Mouse (Mus musculus) megakaryocyte, embryonic 14.5 days (primary cell): ENCODE data around the gene Ccr10. TPM values are rescaled to one million over a fixed set of nuclear protein-coding genes. Genes with fewer than 3 reads are reported as not detected.
"Not testable (repeated sequence)": the region's sequence is repeated elsewhere in the genome, so short reads cannot be mapped to it uniquely, and the experiment has no call there.

Source experiments
- H3K27me3 ChIP-seq: replicated peaks from 2 replicates; pipeline ENCODE3; 2012; ENCODE audit warnings: inconsistent platforms
- H3K36me3 ChIP-seq: replicated peaks from 2 replicates; pipeline ENCODE3; 2012; ENCODE audit warnings: low read length, inconsistent platforms, mixed read lengths
- H3K4me1 ChIP-seq: 2 replicates; pipeline ENCODE4 v1.6.1; 2012; ENCODE audit warnings: inconsistent platforms
- H3K4me3 ChIP-seq: replicated peaks from 2 replicates; pipeline ENCODE3; 2012; ENCODE audit warnings: moderate library complexity, mild to moderate bottlenecking, inconsistent platforms
- H3K9me3 ChIP-seq: 2 replicates; pipeline ENCODE4 v1.6.1; 2012; ENCODE audit warnings: inconsistent platforms
- FLI1 ChIP-seq: IDR thresholded peaks from 2 replicates; pipeline ENCODE4 v1.6.1; 2012; ENCODE audit warnings: low read length, inconsistent platforms, mixed read lengths
- GATA1 ChIP-seq: IDR thresholded peaks from 3 replicates; pipeline ENCODE4 v1.6.1; 2012; ENCODE audit warnings: mixed read lengths, low read length, inconsistent platforms, borderline replicate concordance
- polyA plus RNA-seq: library from polyadenylated mRNA; stranded (reverse); fragments of >175 nt; gene quantifications from 2 replicates; pipeline ENCODE4 v1.2.3, GENCODE M21; 2012; ENCODE audit warnings: low replicate concordance; ENCODE audit not compliant: insufficient read depth

Gene Ccr10
- polyA plus RNA-seq, 1 experiment, result 0.13 TPM

DNA sequence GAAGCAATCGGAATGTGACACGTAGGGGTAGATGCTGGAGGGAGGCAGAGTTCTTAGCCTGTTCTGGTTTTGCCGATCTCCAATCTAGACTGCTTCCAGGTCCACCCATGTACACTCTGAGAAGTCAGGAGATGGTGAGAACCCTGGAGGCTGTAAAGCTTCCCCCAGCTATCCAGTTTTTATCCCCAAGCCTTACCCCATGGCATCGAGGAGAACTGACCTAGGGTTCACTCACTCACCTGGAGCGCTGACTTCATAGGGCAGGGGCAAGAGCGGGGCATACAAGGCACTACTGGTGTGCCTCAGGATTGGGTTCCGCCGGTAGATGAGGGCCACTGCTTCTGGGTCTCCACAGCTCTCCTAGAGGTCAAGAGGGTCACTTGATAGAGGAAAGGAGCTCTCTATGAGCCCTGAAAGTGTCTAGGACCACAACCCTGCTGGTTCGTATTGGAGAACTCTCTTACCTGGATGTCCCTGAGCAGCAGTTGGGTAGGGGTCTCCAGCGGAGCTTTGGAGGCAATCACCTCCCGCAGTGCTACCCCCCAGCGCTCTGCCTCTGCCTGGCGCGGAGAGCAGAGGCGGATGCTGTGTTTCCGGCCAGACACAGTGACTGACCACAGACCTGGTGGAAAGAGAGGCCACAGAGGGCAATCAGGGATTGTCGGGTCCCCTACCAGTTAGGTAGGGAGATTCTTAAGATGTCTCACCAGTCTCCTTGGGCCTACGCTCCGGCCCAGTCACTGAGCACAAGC is 7.9 kb downstream of the Ccr10 start:
- H3K9me3 ChIP-seq, result no peaks in the 10 kb centered on the region
- no peaks in the 10 kb centered on the region for H3K36me3 ChIP-seq
- H3K27me3 ChIP-seq, result peaks cover 100% of the 10 kb centered on the region
- no peak overlapping the region for H3K4me3 ChIP-seq
- TF ChIP-seq GATA1 (no peak), FLI1 (no peak)
- H3K4me1 ChIP-seq, result peaks cover 65% of the 10 kb centered on the region

- H3K4me3 ChIP-seq, result no peak overlapping the region
- TF ChIP-seq FLI1 (no peak), GATA1 (no peak)
- no peaks in the 10 kb centered on the region for H3K9me3 ChIP-seq
- H3K36me3 ChIP-seq, result no peaks in the 10 kb centered on the region
- H3K4me1 ChIP-seq, result peaks cover 55% of the 10 kb centered on the region
- peaks cover 100% of the 10 kb centered on the region for H3K27me3 ChIP-seq
Measured at GRCm38 (mm10) chr11:101166357-101166756, 8.9 kb downstream of the Ccr10 start.

DNA sequence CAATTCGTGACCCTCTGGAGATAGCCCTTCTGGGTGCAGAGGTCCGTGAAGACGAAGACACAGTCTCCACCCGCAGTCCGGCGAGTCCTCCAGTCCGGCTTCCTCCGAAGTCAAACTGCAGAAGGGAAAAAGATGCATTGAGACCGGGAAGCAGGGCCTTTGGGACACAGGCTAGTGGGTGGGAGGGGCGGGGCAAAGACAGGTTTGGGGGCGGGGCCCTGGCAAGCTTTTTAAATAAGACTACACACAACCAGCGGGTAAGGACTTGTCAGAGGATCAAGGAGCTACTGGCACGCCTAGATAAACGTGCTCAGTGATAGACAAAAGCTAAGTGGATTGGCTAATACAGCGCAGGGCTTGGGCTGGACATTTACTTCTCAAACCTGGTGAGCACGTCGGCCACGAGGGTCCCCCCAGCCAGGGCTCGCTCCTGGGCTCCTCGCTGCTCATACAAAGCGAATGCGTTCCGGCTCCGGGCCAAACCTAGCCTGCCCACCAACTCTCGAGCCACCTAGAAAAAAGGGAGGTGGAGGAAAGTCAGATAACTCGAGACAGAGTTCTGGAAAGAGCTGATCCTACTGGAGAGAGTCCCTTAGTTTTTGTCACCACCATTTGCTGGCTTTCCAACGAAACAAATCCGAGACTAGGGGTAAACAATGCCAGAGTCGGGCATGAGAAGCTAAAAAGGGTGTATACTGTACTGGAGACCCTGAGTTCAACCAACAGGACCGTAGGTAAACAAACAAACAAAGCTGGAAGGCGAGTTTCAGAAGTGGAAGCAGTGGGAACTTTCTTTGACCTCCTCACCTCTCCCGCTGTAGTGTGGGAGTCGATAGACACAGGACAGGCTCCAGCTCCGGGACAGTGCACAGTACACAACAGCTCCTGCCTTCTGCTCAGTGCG is 10.3 kb downstream of the Ccr10 start:
- H3K4me1 ChIP-seq, result peaks cover 40% of the 10 kb centered on the region
- peaks cover 89% of the 10 kb centered on the region for H3K27me3 ChIP-seq
- no peaks in the 10 kb centered on the region for H3K9me3 ChIP-seq
- H3K4me3 ChIP-seq, result peak overlapping the region; percentile 10
- H3K36me3 ChIP-seq, result no peaks in the 10 kb centered on the region
- TF ChIP-seq GATA1 (no peak), FLI1 (no peak)

GRCm38 (mm10) chr11:101164351-101164665 is 10.9 kb downstream of the Ccr10 start:
- peaks cover 89% of the 10 kb centered on the region for H3K27me3 ChIP-seq
- H3K36me3 ChIP-seq, result no peaks in the 10 kb centered on the region

DNA sequence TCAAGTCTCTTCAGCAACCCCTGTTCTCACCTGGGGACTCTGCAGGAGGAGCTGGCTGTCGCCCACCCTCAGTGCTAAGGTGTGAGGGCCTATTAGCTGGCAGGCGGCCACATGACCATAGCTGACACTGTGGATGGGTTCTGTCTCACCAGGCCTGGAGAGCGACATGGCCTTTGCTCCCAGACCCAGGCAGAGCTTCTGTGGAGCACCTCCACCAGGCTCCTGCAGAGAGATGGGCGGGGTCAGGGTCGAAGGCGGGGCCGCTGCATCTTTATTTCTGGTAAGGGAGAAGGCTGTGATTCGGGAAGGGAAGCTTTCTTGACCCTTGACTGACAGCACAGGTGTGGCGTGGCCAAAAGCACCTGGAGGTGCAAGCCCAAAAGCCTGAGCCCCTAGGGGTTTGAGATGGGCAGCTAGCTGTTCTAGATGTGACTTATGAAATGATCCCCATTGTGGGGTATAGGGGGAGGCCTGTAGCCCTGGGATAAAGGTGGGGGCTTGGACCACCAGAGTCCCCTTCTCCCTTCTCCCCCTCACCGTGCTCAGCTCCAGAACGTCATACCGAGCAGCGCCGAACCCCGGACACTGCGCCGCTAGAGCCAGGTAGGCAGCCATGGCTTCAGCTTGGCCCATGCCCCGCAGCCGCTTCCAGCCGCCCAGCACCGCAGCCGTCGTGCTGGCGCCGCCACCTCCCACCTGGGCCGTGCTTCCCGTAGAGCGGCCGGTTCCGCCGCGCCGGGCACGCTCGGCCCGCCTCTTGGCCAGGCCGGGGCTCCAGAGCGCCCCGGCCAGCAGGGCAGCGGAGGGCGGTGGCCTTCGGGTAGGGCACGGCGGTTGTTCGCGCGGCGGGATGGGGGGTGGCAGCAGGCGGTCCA is 11.5 kb downstream of the Ccr10 start:
- Histone ChIP-seq H3K4me1 (peaks cover 37% of the 10 kb centered on the region), H3K27me3 (peaks cover 89% of the 10 kb centered on the region), H3K9me3 (peaks cover 4% of the 10 kb centered on the region), H3K36me3 (no peaks in the 10 kb centered on the region), H3K4me3 (peak overlapping the region; percentile 78)
- TF ChIP-seq FLI1, result no peak
- TF ChIP-seq GATA1, result no peak

More at GRCm38 (mm10) chr11:101164351-101164665, 10.9 kb downstream of the Ccr10 start:
- H3K9me3 ChIP-seq, result no peaks in the 10 kb centered on the region
- H3K4me3 ChIP-seq, result peak overlapping the region; percentile 23
- peaks cover 37% of the 10 kb centered on the region for H3K4me1 ChIP-seq
- TF ChIP-seq FLI1 (no peak), GATA1 (no peak)

DNA sequence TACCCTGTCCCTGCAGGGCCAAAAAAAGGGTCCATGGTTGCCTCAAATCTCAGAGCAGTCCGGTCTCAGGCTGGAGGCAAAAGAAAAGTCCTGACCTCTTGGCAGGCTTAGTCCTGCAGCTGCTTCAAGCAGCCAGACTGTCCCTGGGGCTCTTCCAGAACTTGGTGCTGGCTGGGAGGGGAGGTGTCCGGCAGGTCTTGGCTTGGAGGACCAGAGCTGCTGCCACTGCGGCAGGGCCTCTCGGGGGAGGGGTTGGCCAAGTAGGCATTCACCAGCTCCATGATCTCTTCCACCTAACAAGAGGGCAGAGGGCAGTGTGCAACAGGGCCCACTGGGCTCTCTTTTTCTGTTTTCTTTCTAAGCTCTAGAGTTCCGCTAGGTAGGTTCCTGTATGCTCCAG is 12.5 kb downstream of the Ccr10 start:
- H3K9me3 ChIP-seq, result peaks cover 7% of the 10 kb centered on the region
- H3K27me3 ChIP-seq, result peaks cover 88% of the 10 kb centered on the region

GRCm38 (mm10) chr11:101162301-101162700 is 12.9 kb downstream of the Ccr10 start:
- TF ChIP-seq GATA1 (no peak), FLI1 (no peak)
- H3K4me1 ChIP-seq, result peaks cover 29% of the 10 kb centered on the region
- H3K9me3 ChIP-seq, result peaks cover 7% of the 10 kb centered on the region
- peaks cover 88% of the 10 kb centered on the region for H3K27me3 ChIP-seq
- H3K36me3 ChIP-seq, result no peaks in the 10 kb centered on the region
- H3K4me3 ChIP-seq, result no peak overlapping the region

More for the DNA sequence above, 12.5 kb downstream of the Ccr10 start:
- H3K4me1 ChIP-seq, result peaks cover 34% of the 10 kb centered on the region
- H3K4me3 ChIP-seq, result no peak overlapping the region
- no peaks in the 10 kb centered on the region for H3K36me3 ChIP-seq
- TF ChIP-seq FLI1 (no peak), GATA1 (no peak)

- Histone ChIP-seq H3K36me3 (no peaks in the 10 kb centered on the region), H3K27me3 (peaks cover 85% of the 10 kb centered on the region)
Measured at GRCm38 (mm10) chr11:101161551-101161950, 13.7 kb downstream of the Ccr10 start.

DNA sequence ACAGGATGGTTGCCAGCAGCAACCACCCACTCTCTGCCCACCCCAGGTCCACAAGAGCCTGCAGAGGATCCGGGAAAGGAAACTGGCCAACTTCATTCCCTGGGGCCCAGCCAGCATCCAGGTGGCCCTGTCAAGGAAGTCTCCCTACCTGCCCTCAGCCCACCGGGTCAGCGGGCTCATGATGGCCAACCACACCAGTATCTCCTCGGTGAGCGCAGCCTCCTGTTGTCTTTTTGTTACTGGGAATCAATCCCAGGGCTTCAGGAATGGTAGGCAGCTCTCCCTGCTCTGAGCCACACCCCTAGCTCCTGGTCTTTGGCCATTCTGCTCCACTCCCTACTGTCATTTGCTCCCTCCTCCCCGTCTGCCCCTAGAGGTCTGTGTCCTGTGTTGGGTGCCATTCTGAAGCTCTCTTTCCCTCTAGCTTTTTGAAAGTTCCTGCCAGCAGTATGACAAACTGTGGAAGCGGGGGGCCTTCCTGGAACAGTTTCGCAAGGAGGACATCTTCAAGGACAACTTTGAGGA is 14.2 kb downstream of the Ccr10 start:
- not testable (repeated sequence) for H3K36me3 ChIP-seq

More at GRCm38 (mm10) chr11:101161551-101161950, 13.7 kb downstream of the Ccr10 start:
- Histone ChIP-seq H3K9me3 (peaks cover 7% of the 10 kb centered on the region), H3K4me1 (peaks cover 28% of the 10 kb centered on the region), H3K4me3 (no peak overlapping the region)
- TF ChIP-seq GATA1 (no peak), FLI1 (no peak)

GRCm38 (mm10) chr11:101160151-101160550 is 15.1 kb downstream of the Ccr10 start:
- not testable (repeated sequence) for H3K36me3 ChIP-seq
- H3K27me3 ChIP-seq, result peaks cover 85% of the 10 kb centered on the region

More for the DNA sequence above, 14.2 kb downstream of the Ccr10 start:
- H3K9me3 ChIP-seq, H3K4me3 ChIP-seq: not testable (repeated sequence)
- H3K4me1 ChIP-seq, result peaks cover 30% of the 10 kb centered on the region
- peaks cover 85% of the 10 kb centered on the region for H3K27me3 ChIP-seq

More at GRCm38 (mm10) chr11:101160151-101160550, 15.1 kb downstream of the Ccr10 start:
- not testable (repeated sequence) for H3K4me3 ChIP-seq, H3K9me3 ChIP-seq
- H3K4me1 ChIP-seq, result peaks cover 33% of the 10 kb centered on the region
